Mouse (Mus musculus) embryonic facial prominence, embryonic 11.5 days (tissue): Measurements from ENCODE around the gene Maff. TPM values are rescaled to one million over a fixed set of nuclear protein-coding genes. Genes with fewer than 3 reads are reported as not detected.

Experiments
- ATAC-seq: fragments of 200-750 bp; cut with Nextera tagmentation; replicated peaks from 2 replicates; pipeline ENCODE4 v1.8.0; 2017; ENCODE audit warnings: low read depth; ENCODE audit not compliant: insufficient number of reproducible peaks, low FRiP score, low TSS enrichment
- DNase-seq: peaks from one replicate; pipeline ENCODE4 v3.0.0-alpha.2; 2015; ENCODE audit warnings: low spot score
- H3K27ac ChIP-seq: fragments of 300-500 bp; sonication (generic); replicated peaks from 2 replicates; pipeline ENCODE4 v1.5.1; 2014; ENCODE audit warnings: mild to moderate bottlenecking, low read depth, low read length, control low read depth
- H3K27me3 ChIP-seq: fragments of 300-500 bp; sonication (generic); 2 replicates; pipeline ENCODE4 v1.6.1; 2014; ENCODE audit warnings: mild to moderate bottlenecking, low read length, moderate library complexity, mixed read lengths; ENCODE audit not compliant: control insufficient read depth, insufficient read depth
- H3K36me3 ChIP-seq: fragments of 300-500 bp; sonication (generic); replicated peaks from 2 replicates; pipeline ENCODE4 v1.6.1; 2014; ENCODE audit warnings: low read depth, mild to moderate bottlenecking, low read length, moderate library complexity, mixed read lengths; ENCODE audit not compliant: control insufficient read depth, insufficient read depth
- H3K4me1 ChIP-seq: fragments of 300-500 bp; sonication (generic); 2 replicates; pipeline ENCODE4 v1.6.1; 2014; ENCODE audit warnings: low read length, mixed read lengths; ENCODE audit not compliant: control insufficient read depth, insufficient read depth
- H3K4me2 ChIP-seq: fragments of 300-500 bp; sonication (generic); 2 replicates; pipeline ENCODE4 v1.6.1; 2014; ENCODE audit warnings: low read depth, mild to moderate bottlenecking, control low read depth, low read length, moderate library complexity
- H3K4me3 ChIP-seq: fragments of 300-500 bp; sonication (generic); 2 replicates; pipeline ENCODE4 v1.5.1; 2014; ENCODE audit warnings: low read depth, low read length, control low read depth
- H3K9ac ChIP-seq: fragments of 300-500 bp; sonication (generic); replicated peaks from 2 replicates; pipeline ENCODE4 v1.6.1; 2014; ENCODE audit warnings: mild to moderate bottlenecking, control low read depth, low read length
- H3K9me3 ChIP-seq: fragments of 300-500 bp; sonication (generic); replicated peaks from 2 replicates; pipeline ENCODE4 v1.6.1; 2016; ENCODE audit warnings: mild to moderate bottlenecking, low read length, inconsistent platforms, mixed read lengths; ENCODE audit not compliant: control insufficient read depth
- WGBS: fragments of 180-500 bp; shearing (Covaris S2); extraction: QIAGEN DNeasy Blood & Tissue Kit; methylation state at CpG from one replicate; pipeline ENCODE4 v1.1.7; 2014; 5-methylcytosine and 5-hydroxymethylcytosine counted together
- polyA plus RNA-seq: library from polyadenylated mRNA; unstranded; fragments of >200 nt; fragmentation: Nextera tagmentation; extraction: Ambion mirVana; gene quantifications from 2 replicates; pipeline ENCODE4 v1.2.1, GENCODE M21; 2014

Gene Maff
- polyA plus RNA-seq, 1 experiment from 2014 or later: 2.2 TPM

- Histone ChIP-seq H3K9me3 (no peaks in the 10 kb centered on the region), H3K9ac (no peak overlapping the region), H3K27me3 (no peaks in the 10 kb centered on the region), H3K4me1 (no peaks in the 10 kb centered on the region), H3K4me2 (no peak overlapping the region), H3K27ac (no peak overlapping the region), H3K4me3 (no peak overlapping the region), H3K36me3 (no peaks in the 10 kb centered on the region)
- DNase-seq (no peak), ATAC-seq (no peak)
- WGBS: 82% methylated on average over 5 of the region's 5 CpGs
Measured at GRCm38 (mm10) chr15:79321733-79322190, 24.7 kb upstream of the Maff start.

GRCm38 (mm10) chr15:79322281-79322990 is 24.0 kb upstream of the Maff start:
- Histone ChIP-seq H3K27me3 (no peaks in the 10 kb centered on the region), H3K4me1 (no peaks in the 10 kb centered on the region), H3K36me3 (no peaks in the 10 kb centered on the region), H3K4me2 (no peak overlapping the region), H3K27ac (no peak overlapping the region), H3K9ac (no peak overlapping the region), H3K9me3 (no peaks in the 10 kb centered on the region), H3K4me3 (no peak overlapping the region)
- 73% methylated on average over 11 of the region's 11 CpGs for WGBS
- ATAC-seq (no peak), DNase-seq (no peak)

GRCm38 (mm10) chr15:79322991-79323790 is 23.2 kb upstream of the Maff start:
- H3K27ac ChIP-seq: no peak overlapping the region
- H3K4me1 ChIP-seq: no peaks in the 10 kb centered on the region
- ATAC-seq (no peak), DNase-seq (peak; percentile 31)
- H3K4me2 ChIP-seq: no peak overlapping the region
- no peak overlapping the region for H3K9ac ChIP-seq
- WGBS: 71% methylated on average over 6 of the region's 6 CpGs
- H3K4me3 ChIP-seq: no peak overlapping the region
- no peaks in the 10 kb centered on the region for H3K27me3 ChIP-seq
- no peaks in the 10 kb centered on the region for H3K36me3 ChIP-seq
- H3K9me3 ChIP-seq: no peaks in the 10 kb centered on the region

- Histone ChIP-seq H3K27ac (no peak overlapping the region), H3K4me2 (no peak overlapping the region), H3K9me3 (no peaks in the 10 kb centered on the region), H3K4me1 (no peaks in the 10 kb centered on the region), H3K27me3 (no peaks in the 10 kb centered on the region), H3K9ac (no peak overlapping the region), H3K36me3 (no peaks in the 10 kb centered on the region), H3K4me3 (no peak overlapping the region)
- DNase-seq (no peak), ATAC-seq (no peak)
- WGBS: 86% methylated on average over 4 of the region's 4 CpGs
Measured at GRCm38 (mm10) chr15:79323791-79324155, 22.6 kb upstream of the Maff start.

GRCm38 (mm10) chr15:79324373-79324772 is 22.0 kb upstream of the Maff start:
- H3K9me3 ChIP-seq: no peaks in the 10 kb centered on the region
- H3K4me1 ChIP-seq: no peaks in the 10 kb centered on the region

GRCm38 (mm10) chr15:79325742-79326141 is 20.7 kb upstream of the Maff start:
- H3K4me3 ChIP-seq: no peak overlapping the region
- no peaks in the 10 kb centered on the region for H3K9me3 ChIP-seq
- H3K4me2 ChIP-seq: no peak overlapping the region
- 65% methylated on average over 3 of the region's 3 CpGs for WGBS
- no peak for ATAC-seq
- no peak for DNase-seq
- H3K36me3 ChIP-seq: no peaks in the 10 kb centered on the region
- H3K9ac ChIP-seq: no peak overlapping the region
- no peak overlapping the region for H3K27ac ChIP-seq
- H3K4me1 ChIP-seq: no peaks in the 10 kb centered on the region
- H3K27me3 ChIP-seq: no peaks in the 10 kb centered on the region

More at GRCm38 (mm10) chr15:79324373-79324772, 22.0 kb upstream of the Maff start:
- no peaks in the 10 kb centered on the region for H3K27me3 ChIP-seq
- no peak overlapping the region for H3K27ac ChIP-seq
- no peaks in the 10 kb centered on the region for H3K36me3 ChIP-seq
- ATAC-seq: no peak
- H3K4me2 ChIP-seq: no peak overlapping the region
- H3K4me3 ChIP-seq: no peak overlapping the region
- WGBS: 91% methylated on average over 3 of the region's 3 CpGs
- no peak for DNase-seq
- no peak overlapping the region for H3K9ac ChIP-seq

GRCm38 (mm10) chr15:79326264-79326663 is 20.2 kb upstream of the Maff start:
- ATAC-seq: no peak
- 55% methylated on average over 4 of the region's 4 CpGs for WGBS
- Histone ChIP-seq H3K4me3 (no peak overlapping the region), H3K4me2 (no peak overlapping the region), H3K36me3 (no peaks in the 10 kb centered on the region), H3K4me1 (no peaks in the 10 kb centered on the region), H3K27me3 (no peaks in the 10 kb centered on the region), H3K9ac (no peak overlapping the region), H3K9me3 (no peaks in the 10 kb centered on the region), H3K27ac (no peak overlapping the region)
- DNase-seq: no peak
